Mouse (Mus musculus) ovary, postnatal 14 days (tissue): ENCODE data around the gene Ms4a1.
"Not testable (repeated sequence)": the region's sequence is repeated elsewhere in the genome, so short reads cannot be mapped to it uniquely, and the experiment has no call there.

Source experiments
- DNase-seq: peaks from one replicate; pipeline ENCODE4 v3.0.0; 2022; ENCODE audit warnings: low spot score

The Ms4a1 gene

DNA sequence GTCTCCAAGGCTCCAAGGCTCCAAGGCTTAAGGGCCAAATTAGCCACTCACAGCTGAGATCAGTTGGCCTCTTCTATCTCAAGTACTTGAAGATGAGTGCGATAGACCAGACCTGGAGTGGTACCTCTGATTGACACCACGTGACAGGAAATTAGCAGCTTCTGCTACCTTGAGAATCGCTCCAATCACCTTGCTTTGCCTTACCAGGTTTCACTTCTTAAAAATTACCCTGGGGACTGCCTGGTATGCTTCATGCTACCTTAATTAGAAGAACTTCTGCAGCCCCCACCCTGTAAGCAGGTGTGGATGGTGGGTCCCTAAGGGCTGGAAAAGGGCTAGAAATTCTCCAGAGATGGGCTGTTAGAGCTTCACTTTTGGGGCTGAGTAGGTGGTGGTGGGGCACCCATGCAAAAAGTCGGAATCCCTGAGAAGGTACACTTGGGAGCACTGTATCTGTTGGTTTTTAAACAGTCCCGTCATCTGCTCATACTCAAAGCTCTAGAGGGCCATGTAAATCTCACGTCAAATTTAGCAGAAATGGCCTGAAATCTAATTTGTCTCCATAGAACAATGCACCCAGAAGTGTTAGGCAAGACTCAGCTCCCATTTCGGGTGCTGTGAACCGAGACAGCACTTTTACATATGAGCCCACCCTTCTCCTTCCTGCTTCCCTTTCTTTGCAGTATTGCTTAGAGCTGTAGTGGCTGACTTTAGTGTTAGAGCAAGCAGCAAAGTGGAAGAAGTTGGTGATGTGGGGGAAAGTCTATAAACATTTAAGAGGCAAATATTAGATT, at the start of gene Ms4a1:
Gene Ms4a1, minus strand, starts transcription at position 190 of the 794 bp plus-strand sequence.
- no peak for DNase-seq

DNA sequence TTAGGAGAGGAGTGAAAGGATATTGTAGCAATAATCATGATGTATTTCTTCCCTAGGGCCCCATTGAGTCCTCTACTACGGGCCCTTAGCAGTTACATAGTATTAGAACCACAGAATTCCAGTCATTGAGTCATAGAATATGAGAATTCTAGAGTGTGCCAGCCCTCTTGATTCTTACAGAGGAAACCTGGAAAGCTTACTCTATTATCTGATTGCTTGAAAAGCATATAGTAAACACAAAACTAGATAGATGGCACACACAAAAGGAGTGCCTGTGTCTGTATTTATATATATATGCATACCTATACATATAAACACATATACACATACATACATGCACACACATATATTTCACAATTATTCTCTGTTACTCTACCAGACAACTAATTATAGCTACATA, 48.3 kb upstream of the Ms4a1 start, which contains the start of gene Ms4a14:
Gene Ms4a14, minus strand, starts transcription at position 101 of the 400 bp plus-strand sequence.
- DNase-seq: no peak

DNA sequence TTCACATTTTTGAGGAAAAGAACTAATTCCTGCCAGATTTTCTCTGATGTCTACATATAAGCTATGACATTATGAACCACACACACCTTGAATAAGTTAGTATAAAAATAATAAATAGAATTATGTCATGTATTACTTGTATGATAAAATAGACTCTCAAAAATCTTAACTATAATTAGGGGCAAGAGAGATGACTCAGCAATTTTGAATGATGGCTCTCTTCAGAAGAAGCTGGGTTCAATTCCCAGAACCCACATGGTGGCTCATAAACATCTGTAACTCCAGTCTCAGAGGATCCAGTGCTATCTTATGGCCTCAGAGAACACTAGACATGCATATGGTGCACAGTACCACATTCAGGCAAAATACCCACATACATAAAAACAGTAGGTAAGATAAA, 42.8 kb upstream of the Ms4a1 start:
- no peak for DNase-seq

DNA sequence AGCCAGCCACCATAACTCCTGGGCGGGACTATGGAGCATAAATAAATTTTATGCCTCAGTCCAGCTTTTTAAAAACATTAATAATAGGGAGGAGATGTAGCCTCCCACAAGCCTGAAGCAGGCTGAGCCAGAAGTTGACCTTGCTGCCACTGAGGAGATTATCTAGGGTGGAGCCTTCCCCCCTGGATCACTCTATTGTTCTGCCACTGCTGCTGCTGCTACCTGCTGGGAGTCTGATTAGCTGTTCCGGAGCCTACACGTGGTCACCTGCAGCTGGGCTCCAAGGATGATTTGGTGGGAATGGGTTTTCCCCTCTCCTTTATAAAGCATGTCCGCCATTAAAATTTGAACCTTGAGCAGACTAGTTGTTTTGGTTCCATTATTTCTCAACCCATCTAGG, 33.5 kb upstream of the Ms4a1 start:
- not testable (repeated sequence) for DNase-seq

DNA sequence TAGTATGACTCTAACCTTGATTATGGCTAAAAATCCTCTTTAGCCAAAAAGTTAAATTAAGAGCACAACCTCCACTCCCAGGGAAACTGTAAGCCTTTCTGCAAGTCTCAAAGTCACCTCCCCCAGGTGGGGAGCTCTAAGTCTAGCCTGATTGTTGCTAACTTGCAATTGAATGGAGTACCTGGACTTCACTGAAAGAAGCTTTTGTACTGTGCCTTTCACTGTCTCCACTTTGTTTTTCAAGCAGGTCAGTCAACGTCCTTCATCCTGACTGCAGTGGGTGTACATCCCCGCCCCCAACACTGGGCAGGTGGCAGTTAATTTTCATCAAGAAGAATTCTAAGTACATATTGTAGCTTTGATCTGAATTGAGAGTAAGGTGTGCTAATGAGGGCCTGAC, 32.9 kb upstream of the Ms4a1 start:
- no peak for DNase-seq

DNA sequence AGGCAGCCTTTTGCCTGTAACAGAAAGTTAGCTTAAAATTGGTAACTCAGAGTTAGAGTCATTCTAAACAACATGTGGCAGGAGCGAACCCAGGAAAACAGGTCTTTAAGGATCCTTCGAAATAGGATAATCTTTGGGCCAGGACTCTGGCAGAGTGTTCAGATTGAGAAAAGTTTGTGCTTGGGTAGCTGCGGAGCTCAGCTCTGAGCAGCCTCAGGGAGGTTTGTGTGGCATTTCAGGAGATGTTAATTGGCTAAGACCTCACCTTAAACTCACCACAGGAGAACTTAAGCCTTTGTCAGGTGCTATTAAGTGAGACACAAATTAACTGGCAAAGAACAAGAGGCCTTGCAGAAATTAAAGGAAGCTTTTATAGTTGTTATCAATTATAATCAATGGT, 27.6 kb upstream of the Ms4a1 start:
- DNase-seq: not testable (repeated sequence)

DNA sequence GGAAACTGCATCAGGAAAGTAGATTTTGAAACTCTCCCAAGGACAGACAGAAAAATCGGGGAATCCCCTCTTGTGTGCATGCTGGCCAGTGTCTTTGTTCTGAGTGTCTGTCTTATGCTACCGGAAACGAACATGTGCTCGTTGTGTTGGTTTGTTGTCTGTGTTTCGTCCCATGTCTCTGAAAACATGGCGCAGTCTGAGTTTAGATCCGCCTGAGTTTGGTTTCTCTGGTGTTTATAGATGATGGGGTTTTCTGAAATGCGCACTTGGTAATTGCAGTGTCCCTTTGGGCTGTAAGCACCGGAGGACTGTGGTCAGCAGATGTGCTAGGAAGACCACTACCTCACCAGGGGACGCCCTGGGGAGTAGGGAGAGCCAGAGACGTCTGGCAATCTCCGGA, 26.9 kb upstream of the Ms4a1 start:
- DNase-seq: peak; percentile 2

DNA sequence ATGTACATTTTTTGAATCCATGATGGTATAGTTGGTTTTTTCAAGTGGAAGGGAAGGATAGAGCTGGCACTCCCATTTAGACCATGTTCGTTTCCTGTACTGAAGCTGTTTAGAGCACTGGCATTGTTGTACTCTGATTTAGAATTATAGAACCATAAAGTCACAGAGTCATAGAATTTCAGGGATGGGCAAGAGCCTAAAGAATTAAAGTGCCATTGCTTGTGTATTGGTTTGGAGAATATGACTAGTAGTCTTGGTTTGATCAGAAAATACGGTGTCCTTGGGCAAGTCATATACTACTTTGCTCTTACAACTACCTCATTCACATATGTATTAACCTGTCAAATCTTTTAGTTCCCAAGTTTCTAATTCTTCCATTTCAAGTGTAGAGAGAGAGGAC, 17.7 kb upstream of the Ms4a1 start, which contains the start of gene Ms4a5:
Gene Ms4a5, minus strand, starts transcription at position 101 of the 400 bp plus-strand sequence.
- no peak for DNase-seq

DNA sequence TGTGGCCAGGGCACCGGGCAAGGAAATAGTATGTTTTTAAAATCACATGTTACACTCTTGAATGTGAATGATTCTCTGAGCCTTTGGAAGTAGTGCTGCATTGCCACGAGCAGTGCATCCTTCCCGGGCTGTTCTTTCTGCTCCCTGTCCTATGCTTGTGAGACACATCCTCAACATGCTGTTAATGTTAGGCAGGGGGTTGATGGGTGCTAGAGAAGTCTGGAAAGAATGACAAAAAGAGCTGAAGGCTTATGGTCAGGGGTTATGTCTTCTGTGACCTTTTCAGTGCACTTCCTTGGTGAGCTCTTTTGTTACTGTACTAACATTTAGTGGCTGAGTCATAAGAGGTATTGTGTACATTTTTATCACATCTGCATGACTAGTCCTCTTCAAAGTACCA, 14.2 kb upstream of the Ms4a1 start:
- no peak for DNase-seq

DNA sequence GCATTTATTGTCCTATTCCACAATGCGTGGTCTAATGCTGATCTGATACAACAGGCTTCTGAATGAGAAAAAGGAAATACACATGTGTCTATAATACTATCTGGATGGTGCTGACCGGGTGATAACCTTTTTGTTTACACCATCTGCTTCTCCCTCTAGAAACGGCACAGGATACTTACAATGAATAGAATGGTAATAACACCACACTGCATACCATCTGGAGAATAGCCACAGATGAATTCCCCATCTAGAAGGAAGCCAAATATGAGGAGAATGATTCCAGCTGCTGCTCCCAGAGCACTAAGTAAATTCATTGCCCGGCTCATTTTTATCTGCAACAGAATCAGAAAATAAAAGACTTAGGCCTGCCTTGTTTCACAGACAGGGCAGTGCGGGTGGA, 10.4 kb upstream of the Ms4a1 start:
- DNase-seq: no peak

DNA sequence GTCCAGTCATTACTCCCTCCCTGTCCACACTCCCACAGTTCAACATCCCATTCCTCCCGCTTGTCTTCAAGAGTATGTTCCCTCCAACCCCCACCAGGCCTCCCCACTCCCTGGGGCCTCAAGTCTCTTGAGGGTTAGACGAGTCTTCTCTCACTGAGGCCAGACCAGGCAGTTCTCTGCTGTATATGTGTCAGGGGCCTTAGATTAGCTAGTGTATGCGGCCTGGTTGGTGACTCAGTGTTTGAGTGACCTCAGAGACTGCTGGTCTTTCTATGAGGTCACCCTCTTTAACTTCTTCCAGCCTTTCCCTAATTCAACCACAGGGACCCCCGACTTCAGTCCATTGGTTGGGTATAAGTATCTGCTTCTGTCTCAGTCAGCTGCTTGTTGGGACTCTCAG, 915 bp upstream of the Ms4a1 start:
- no peak for DNase-seq

DNA sequence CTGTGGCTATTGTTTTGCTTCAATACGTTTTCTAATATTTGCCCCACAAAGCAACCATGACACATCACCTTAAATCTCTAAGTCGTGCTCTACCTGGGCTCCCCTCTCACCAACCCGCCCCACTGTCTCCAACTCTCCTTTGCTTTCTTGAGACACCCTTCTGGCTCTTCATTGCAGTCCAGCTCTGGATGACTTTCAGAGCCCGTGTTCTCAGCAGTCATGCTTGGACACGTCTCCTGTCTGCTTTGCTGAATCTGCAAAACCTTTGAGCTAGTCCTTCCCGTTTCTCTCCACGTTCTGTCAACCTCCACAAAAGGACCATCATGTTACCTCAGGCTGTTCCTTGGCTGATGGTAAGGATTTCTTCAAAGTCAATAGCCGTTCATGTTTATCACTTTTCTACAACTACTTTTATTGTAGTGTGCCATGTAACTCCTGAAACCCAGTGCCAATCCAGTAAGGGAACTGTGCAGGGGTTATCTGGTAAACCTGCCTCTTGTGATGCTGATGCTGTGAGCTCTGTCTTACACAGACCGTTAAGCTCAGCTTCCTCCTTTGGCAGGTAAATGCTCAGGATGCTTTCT, 1.3 kb downstream of the Ms4a1 start:
- DNase-seq: no peak

DNA sequence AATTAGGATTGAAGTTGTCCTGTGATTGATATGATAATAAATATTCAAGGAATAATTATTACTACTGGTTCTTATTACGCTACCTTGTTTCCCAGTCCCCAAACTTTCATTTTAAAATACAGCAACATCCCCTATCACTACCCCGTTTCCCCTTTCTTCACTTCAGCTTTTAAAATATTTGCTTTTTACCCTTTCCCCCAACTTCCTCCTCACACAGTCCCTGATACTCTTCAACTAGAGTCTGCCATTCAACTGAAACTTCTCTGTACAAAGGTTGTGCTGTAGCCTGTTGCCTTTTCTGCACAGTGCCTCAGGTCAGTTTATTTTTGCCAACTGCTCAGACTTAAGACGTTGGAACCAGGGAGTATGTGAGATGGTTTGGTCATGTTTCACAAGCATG, 2.5 kb downstream of the Ms4a1 start:
- no peak for DNase-seq

DNA sequence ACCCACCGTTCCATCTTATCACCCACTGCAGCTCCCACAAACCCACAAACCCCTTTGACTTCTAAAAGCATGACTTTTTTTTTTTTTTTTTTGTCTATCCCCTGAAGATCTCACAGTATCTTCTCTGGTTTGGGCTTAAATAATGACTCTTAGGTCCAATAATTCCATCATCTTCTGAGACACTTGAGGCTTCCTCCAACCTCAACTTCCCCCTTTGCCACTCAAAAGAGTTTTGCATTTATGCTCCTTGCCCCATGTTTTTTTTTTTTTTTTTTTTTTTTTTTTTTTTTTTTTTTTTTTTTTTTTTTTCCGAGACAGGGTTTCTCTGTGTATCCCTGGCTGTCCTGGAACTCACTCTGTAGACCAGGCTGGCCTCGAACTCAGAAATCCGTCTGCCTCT, 3.1 kb downstream of the Ms4a1 start:
- DNase-seq: not testable (repeated sequence)

DNA sequence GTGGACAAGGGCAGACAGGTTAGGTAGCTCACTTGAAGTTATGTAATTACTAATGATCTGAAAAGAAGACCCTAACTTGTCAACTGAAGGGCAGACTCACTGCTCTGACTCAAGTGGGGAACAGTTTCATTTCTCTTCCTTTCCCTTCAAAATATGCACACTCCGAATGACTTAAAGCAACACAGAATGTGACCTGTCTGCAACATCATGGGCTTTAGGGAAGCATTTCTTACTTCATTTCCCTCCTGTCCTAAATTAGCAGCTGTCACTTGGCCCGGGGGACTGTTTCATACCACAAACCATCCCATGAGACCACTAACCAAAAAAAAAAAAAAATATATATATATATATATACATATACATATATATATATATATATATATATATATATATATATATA, 4.5 kb downstream of the Ms4a1 start:
- no peak for DNase-seq

DNA sequence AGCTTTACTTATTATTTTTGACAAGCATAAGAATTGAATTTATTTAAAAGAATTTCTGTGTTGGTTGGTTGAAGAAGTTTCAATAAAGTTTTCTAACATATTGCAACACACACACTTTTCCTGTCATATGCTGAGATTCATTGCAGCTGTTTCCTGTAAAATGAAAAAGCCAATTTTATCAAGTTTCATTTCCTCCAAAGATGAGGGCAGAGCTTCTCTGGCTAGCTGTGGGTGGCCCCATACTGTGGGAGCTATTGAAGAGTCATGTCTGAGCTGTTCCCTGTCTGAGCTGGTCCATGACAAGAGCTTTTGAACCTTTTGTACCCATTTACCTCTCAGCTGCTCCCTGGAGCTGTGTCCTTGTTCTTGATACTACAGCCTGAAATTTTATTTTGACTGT, 21.8 kb downstream of the Ms4a1 start:
- no peak for DNase-seq

DNA sequence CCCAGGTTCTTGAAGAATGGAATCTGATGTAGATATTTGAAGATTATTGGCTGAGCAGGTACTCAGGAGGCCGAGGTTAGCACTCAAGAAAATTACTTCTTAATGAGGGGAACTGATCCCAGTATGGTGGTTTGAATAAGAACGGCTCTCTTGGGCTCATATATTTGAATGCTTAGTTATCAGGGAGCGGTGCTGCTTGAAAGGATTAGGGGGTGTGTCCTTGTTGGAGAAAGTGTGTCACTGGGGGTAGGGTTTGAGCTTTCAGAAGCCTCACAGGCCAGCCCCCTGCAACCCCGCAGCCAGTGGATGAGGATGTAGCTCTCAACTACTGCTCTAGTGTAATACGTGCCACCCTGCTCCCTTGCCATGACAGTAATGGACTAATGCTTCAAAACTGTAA, 23.5 kb downstream of the Ms4a1 start:
- no peak for DNase-seq

DNA sequence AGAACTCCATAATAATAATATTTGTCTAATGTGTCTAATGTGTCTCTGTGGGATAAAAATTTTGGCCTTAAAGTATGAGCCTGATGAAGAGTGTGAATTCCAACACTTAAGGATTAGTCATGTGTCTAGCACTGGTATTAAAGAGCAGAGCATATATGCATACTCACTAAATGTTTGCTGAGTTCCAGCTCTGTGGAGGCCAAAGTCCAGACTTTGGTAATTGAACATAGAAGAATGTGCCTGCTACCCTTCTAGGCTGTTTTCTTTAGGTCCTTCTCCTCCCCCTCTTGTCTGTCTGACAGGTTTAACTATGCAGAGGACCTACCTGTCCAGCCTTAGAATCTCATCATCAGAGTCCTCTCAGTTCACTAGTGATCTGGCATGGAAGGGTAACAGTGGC, 30.2 kb downstream of the Ms4a1 start:
- no peak for DNase-seq

DNA sequence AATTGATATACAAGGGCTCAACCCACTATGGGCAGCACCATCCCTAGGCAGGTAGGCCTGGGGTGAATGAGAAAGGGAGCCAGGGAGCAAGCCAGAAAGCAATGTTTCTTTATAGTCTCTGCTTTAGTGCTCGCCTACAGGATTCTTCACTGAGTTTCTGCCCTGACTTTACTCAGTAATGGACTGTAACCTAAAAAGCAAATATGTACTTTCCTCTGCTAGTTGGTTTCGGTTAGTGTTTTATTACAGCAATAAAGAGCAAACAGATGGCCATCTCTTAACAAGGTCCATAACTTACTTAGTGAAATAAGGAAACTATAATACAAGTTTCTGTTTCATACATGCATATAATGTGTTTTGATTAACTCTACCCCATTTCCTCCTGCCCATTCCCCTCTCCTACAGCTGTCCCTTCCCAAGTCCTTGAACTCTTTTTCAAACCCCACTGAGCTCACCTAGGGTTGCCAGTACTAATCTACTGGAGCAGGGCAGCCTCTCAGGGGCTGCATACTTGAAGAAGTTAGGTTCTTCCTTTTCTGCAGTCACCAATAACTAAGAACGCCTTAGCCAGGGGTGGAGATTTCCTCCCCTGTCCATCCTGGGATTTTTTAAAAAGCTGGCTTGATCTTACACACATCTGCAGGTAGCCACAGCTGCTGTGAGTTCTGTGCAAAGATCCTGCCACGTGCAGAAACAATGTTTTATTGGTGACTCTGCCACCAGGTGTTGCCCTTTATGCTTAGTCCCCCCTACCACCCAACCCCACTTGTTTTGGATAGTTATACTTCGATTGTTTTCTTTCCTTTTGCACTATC, 30.9 kb downstream of the Ms4a1 start:
- no peak for DNase-seq

DNA sequence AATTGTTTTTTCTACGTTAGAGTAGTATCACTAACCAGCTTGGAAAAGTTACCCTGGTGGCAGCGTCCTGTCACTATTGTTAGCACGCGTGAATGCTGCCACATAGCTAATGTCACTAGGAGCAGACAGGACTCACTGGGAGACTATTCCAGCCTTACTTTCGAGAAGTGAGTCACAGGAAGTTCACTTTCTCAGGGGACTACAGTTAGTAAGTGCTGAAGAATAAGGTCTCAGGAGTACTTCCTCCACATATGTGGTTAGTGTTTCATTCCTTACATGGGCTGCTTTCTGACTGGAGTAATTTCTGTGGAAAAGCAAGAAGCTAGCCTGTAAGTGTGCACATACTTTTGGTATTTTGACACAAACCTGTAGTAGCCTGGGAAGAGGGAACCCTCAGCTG, 31.8 kb downstream of the Ms4a1 start:
- no peak for DNase-seq

DNA sequence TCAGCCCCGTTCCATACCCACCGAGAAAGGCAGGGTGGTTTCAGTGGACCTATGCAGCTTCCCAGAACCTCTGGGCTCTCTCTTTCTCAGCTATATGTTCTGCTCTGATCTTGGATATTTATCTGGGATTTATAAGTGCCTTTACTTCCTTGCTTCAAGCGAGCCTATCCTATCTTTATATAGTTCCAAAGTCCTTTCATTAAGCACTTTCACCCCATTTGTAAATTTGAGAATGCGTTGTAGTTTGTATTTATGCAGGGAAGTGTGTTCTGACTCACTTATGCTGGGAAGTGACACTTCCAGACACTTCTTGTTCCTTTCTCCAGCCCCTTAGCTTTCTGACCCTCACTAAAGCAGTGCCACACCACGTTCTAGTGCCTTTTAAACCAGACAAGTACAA, 33.7 kb downstream of the Ms4a1 start, which contains the start of gene Ms4a12:
Gene Ms4a12, minus strand, starts transcription at position 101 of the 400 bp plus-strand sequence.
- no peak for DNase-seq
